Mouse (Mus musculus) layer of hippocampus, postnatal 14 days (tissue): ENCODE results near the gene Bcr. TPM values are rescaled to one million over a fixed set of nuclear protein-coding genes. Genes with fewer than 3 reads are reported as not detected.

ENCODE experiments used
- DNase-seq, 2 experiments: peaks; one replicate each; pipeline ENCODE4 v3.0.0; 2021 to 2022; ENCODE audit warnings: low spot score in 2 of 2, mixed read lengths in 1 of 2
- total RNA-seq, 2 experiments: library from RNA; stranded (reverse); gene quantifications; 2 replicates each; pipeline ENCODE4 v1.2.3; 2021

Gene Bcr
- total RNA-seq, 2 experiments from 2014 or later: 75.0 to 83.2 TPM

DNA sequence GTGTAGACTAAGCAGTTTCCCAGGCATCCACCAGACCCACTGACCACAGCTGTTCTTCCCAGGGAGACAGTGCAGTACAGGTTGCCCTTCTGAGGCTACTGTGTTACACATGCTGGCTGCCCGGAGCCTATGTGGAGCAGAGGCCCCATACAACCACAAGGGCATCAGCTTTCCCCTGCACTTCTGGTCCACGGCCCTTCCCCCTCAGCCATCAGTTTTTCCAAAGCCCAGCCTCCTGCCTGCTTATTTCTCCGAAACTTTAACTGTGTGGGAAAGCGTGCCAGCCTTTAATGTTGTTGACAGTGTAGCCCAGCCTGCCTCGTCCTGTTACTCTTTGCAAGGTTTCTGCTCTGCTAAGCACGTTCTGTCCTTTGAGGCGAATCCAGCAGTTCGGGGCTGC lies 112.7 kb downstream of the Bcr start:
- DNase-seq: no peak

DNA sequence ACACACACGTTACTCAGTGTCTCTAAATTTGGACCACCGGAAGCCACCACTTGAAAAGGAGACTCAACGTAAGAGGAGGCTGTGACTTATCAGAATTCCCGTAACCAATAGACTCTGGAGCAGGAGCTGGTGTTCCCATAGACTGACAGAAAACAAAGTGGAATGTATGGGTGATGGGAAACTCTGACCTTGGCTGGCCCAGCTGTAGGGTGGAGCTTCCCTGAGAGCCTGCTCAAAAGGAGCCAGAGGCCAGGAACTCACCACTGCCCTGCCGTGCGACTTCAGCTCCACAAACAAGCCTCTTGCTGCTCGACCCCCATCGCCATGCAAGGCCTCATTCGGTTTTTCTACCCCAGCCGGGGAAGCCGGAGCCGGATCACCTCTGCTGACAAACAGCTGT lies 113.3 kb downstream of the Bcr start:
- DNase-seq: no peak

DNA sequence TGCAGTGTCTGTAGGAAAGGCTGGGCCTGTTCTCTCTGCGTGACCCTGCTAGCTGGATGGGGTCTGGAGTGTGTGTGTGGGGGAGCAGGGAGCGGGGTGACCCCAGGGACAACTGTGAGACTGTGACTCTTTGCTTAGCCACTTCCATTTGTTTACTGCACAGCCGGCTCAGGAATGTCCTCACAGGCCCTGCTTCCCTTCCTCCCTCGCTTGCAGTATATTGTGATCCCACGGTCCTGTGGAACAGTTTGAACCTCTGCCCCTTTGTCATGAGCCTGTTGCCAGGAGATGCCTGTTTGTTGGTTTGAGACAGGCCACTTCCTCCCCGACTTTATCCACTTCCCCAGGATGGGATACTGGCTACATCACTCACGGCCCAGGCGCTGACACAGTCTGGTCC lies 116.1 kb downstream of the Bcr start:
- no peak for DNase-seq

DNA sequence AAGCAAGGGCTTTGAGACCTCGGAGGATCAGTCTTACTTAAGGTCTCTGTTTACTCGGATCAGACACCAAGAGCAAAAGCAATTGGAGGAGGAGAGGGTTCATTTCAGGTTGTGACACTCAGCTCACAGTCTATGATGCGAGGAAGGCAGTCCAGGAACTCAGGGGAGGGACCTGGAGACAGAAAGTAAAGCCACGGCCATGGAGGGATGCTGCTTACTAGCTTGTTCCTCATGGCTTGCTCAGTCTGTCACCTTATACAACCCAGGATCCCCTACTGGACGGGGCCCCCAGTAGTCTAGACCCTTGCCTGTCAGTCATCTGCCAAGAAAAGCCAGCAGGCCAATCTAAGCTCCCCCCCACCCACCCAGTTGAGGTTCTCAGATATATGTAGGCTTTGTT lies 118.5 kb downstream of the Bcr start:
- no peak for DNase-seq

DNA sequence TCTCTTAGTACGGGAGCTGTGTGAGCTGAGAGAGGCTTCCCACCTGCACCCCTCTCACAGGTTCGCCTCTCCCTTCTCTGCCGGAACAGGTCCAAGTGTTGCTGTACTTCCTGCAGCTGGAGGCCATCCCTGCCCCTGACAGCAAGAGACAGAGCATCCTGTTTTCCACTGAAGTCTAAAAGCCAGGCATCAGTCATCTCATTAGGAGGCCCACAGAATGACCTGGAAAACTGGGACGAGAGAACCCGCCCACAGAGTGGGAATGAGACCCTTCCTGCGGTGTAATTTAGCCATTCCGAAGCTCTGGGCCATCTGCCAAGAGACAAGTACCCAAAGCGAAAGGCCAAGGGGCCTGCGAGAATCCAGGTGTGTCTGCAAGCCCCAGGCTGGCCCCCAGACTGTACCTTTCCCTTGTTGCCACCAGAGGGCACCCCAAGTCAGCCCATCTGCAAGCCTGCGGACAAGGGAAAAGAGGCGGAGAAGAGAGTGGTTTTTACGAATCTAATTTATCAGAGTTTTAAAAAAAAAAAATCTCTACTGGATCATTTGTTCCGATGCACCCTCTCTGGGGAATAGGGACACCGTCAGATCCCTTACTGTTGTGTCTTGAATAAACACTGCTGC lies 121.9 kb downstream of the Bcr start:
- DNase-seq: peak; percentile 77

DNA sequence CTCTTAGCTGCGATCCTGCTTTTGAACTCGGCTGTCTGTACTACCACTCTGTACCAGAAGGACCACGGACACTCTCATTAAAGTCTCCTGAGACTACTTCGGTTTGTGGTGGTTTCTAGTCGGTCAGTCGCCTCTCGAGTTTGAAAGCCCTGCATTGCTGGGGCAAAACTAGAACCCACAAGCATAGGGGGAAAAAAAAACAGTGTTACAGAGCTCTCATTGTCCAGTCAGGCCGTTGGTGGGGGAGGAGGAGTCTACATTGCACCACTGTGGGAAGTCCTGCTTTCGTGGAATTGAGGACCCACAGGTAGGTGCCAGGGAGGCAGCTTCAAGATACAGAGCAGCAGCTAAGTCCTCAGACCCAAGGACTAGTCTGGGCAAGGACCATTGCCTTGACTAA lies 124.4 kb downstream of the Bcr start:
- DNase-seq: no peak

DNA sequence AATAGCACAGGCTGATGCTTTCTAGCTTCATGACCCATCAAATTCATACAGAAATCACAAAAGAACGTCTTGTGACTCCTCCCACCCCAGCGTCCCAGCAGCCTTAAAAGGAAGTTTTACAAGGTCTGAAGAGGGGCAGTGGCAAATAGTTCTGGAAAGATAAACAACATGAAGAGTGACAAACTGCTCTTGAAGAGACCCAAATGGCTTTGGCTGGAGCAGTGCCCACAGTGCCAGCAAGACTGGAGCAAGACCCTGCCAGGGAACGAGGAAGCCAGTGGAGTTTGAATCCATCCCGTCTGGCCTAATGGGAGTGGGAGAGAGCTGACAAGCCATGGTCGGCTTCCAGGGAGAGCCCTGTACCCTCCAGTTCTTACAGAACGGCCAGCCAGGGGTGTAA lies 126.2 kb downstream of the Bcr start:
- peak in 1 of 2 experiments; percentile 33 for DNase-seq

DNA sequence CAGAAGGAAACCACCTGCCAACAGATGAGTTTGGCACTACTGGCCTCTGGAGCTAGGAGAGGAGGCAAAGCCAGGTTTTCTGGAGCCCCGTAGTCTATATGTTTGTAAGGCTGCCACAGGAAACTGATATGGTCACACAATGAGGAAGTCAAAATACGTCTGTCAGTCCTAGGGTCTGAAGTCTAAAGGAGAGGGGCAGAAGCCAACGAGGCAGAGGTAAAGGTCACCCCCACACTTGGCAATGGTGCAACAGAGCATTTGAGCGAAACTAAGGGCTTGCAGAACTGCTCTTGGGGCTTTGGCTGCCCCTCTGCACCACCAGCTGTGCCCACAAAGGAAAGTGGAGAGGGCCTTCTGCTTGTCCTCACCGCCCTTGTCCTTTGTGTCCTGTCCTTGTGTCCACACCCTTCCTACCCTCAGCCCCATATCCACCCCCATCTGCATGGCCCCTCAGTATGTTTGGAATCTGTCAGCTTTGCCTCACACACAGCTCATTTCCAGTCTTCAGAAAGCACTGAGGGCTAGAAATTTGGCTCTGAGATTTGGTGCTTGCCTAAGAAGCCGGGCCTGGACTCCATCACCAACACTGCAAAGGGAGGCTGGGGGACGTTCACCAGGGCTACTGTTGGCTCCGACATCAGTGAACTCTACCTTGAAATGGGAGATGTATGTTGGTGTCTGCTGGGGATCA lies 127.1 kb downstream of the Bcr start:
- DNase-seq: no peak

DNA sequence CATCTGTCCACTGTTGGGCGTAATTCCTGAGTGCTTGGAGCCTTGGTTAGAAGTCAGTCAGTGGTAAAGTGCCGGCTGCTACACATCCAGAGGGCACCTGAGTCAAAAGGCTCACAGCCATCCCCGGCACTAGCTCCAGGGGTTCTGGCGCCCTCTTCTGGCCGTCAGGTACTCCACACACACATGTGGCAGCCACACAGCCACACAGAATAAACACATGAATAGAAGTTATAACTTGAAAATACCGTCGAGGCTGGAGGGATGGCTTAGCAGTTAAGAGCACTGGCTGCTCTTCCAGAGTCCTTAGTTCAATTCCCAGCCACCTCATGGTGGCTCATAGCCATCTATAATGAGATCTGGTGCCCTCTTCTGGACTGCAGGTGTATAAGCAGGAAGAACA lies 131.3 kb downstream of the Bcr start:
- DNase-seq: no peak

DNA sequence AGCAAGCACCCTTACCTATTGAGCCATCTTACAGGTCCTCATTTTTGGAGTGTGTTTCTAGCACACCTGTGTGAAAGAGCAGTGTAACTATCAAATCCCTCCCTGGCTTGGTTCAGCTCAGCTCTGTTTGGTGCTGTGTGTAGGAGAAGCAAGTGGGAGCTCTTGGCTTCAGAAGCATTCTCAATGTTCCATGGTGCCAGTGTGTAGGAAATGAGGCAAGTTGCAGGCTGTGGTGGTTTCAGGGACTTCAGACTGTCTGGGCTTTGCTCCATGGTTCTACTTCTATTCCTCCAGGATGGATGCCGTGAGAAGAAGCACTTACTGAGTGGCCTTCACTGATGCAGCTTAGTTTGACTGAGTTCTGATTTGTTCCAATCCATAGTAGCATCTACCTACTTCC lies 137.4 kb downstream of the Bcr start:
- DNase-seq: no peak

DNA sequence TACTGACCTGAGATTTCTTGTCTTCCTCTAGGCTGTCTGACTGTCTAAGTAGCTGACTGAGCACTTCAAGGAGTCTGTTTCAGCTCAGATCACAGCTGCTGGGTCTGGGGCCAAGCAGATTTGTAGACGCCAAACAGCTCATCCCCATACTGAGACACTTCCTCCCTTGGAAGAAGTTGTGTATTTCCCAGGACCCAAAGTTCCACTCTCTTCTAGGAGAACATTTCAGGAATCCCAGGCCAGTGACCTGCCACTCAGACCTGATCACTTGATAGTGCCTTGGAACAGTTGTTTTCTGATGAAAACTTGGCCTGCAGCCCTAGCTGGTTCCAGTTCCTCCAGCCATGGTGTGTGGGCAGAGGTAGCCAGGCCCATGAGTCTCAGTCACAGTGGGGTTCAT lies 140.3 kb downstream of the Bcr start:
- DNase-seq: no peak

DNA sequence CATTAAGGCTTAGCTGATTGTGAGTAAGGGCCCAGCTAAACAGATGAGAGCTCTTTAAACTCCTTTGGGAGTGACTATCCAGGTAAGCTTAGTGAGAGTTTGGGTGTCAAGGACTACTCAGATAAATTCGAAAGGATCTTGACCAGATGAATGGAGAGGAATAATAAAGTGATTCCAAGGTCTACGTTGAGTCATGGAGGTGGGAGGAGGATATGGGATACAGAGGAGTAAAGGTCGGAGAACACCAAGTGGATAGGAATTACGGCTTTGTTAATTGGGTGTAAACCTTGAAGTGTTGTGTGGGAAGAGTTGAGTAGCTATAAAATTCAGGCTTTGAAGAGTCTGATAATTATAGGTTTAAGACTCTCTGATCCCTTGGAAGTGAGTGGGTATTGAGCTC lies 145.8 kb downstream of the Bcr start:
- DNase-seq: no peak

DNA sequence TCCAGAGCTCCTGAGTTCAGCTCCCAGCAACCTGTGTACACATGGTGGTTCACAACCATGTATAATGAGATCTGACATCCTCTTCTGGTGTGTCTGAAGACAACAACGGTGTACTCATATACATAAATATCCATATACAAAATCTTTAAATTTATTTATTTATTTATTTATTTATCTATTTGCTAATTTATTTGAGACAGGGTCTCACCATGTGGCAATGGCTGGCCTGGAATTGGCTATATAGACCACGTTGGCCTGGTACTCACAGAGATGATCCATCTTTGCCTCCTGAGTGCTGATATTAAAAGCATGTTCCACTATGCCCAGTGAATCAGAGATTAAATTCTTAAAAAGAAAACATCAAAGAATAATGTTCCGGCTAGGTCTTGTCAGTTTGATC lies 150.4 kb downstream of the Bcr start:
- no peak for DNase-seq

DNA sequence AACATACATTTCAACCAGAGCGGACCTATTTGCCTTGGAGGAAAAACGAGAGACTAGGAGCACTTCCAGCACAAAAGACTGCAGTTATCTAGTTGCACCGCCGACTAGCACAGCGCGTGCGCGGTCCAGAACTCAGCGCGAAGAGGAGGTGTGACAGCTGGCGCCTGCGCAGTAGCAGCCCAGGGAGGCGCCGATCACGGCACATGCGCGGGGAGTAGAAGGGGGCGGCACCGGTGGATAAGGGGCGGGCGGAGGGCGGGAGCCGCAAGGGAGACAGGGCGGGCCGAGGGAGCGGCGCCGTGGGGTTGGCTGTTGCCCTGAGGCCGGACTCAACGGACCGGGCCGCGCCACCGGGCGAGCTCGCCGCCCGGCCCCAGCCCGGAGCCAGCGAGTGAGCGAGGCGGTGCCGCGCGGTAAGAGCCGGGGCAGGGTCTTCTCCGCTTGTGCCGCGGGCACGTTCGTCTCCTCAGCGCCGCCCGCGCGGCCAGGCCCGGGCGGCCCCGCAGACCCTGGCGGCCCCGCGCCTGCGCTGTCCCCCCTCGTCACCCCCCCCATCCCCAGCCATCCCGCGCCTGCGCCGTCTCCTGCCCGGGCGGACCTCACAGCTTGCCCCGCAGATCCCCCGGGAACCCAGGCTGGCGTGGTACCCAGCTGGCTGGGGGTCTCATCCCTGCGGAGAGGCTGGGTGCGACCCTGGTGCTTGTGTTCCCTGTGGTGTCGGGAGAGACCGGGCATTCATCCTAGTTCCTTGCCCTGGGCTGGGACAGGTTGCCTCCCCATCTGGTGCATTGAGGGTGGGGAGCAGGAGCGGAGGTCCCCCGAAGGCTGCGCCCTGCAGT lies 151.6 kb downstream of the Bcr start, which contains the start of gene Specc1l:
Gene Specc1l (plus strand): TSS at position 267 of the 839 bp plus-strand sequence.
- peak; percentile 96 to 97 for DNase-seq

DNA sequence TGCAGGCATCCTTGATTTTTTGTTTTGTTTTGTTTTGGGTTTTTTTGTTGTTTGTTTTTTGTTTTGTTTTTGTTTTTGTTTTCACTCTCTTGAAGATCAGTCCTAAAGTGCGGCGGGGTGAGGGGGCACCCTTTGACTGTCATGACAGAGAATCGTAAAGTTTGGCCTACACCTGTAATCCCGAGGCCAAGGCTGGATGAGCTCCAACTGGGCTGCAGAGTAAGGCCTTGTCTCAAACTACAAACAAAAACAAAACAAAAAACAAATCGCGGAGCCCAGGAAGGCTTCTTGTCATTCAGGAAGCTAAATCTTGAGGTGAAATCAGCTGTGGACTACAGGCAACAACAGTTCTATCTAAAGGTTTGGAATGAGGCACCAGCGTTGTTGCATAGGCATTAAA lies 152.6 kb downstream of the Bcr start:
- DNase-seq: peak; percentile 41 to 46

DNA sequence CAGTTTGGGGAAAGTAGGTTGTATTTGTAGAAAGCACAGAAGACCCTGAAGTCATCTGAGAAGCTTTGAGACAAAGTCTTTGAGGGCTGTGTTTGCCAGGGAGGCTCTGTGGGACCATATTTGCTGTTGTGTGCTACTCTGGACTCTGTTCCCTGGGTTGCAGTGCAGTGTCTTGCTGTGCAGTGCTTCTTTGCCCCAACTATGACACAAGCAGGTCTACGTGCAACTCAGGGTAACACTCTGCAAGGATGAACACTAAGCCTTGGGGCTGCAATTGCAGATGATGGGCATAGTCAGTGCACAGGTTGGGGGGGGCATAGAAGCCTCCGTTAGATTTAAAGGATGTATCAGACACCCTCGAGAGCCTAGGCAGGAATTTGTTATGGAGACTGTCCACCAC lies 160.3 kb downstream of the Bcr start:
- DNase-seq: no peak

DNA sequence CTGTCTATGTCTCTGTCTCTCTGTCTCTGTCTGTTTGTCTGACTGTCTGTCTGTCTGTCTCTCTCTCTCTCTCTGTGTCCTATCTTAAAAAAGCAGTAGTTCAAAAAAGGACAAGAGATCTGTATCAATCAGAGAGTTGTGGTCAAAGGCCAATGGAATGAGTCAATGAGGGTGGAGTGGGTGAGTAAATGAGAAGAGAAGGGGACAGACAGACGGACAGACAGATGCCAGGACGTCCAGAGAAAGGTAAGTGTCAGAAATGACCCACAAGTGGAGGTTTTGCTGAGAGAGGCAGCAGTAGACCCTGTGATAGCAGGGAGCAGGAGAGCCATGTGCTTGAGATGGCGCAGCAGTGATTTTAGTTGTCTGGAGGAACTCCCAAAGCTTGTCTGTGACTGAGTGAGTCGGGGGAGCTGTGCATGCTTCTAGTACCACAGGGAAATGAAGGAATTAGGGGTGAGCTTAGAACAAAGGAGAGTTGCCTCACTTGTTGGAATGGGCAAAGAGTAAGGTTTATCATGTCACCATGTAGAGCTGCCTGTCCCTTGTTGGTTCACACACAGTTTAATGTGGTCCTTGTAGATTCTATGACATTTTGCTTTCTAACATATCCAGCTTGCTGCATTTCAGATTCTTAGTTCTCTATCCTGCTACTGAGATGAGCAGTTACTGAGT lies 161.7 kb downstream of the Bcr start:
- no peak for DNase-seq

DNA sequence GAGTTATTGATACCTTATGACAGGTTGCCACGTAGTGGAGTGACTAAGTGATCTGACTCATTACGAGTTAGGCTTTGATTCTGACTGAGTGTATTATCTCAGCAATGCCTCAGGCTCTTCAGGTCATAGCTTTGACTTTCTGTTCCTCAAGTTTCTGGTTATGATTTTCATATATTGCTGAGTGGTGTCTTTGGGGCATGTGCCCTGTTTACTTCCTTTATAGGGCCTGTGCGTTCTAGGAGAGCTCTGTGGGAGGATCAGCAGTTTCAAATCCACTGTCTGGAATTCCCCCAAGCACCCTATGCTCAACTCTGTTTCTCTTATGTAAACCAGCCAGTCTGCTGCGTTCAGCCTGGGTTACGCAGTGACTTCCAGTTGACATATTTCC lies 162.2 kb downstream of the Bcr start:
- DNase-seq: no peak

DNA sequence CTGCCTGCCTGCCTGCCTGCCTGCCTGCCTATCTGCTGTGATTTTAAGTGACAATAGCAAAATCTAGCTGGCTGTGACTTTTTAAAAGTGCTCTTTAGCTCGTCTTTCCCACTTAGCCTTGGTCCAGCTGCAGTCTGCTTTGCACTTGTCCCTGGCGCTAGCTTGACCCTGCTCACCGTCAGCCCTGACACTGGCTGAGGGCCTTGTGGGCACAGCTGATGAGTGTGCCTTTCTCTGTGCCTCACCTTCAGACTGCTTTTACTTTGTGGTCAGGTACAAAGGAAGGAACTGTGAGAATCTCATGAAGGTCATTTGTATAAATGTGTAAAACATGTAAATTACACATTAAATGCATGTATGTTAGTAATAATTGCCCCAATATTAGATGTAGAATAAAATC lies 163.8 kb downstream of the Bcr start:
- DNase-seq: no peak

DNA sequence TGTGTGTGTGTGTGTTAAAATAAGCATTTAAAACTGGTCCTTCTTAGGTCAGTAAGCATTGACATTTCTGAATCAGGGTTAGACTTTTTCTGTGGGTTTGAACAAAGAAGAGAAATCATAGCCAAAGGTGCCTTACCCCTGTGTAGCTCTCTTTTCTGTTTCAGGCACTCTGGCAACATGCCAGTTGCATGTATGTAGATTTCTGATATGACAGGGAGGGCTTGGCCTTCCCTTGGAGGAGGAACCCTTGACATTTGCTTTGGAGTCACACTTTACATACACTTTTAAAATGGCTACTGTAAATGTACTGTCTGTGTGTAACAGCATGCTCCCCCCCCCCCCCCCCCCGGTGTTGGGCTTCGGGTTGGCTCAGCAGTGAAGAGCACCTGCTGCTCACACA lies 164.2 kb downstream of the Bcr start:
- DNase-seq: no peak

DNA sequence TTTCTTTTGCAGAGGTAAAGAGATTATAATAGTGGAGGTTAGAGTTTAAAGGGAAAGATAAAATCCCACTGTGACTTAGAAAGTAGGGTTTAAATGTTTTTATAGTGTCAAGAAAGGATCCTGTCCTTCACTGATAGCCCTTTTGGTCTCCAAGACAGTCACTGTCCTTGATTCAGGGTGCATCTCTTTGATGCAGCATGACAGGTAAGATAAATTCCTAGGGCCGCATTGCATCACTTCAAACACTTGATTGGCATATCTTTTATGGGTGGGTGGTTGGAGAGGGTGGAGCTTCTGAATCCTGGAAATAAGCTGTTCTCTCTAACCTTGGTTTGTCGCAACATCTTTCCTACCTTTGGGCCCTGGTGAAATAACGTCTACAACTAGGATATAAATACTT lies 167.0 kb downstream of the Bcr start:
- no peak for DNase-seq

DNA sequence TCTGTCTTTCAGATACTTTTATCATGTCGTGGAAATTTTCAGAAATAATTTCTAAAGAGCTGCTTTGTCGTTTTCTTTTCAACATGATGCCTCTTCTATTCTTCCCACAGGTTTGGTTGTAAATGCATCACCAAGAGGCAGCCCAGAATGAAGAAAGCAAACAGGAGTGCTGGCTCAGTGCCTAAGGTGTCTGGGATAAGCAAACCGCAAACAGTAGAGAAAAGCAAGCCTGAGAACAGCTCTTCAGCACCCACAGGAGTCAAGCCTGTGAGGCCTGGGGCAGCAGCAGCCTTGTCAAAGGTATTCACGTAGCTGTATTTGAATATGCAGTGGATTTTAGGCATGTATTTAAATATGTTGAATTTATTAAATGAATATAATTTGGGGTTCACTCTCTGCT lies 170.2 kb downstream of the Bcr start:
- no peak for DNase-seq
